Mouse (Mus musculus): Measurements from ENCODE around the gene Immp2l.
A peak's percentile ranks its signal among the peaks of the same experiment; 100 is the strongest.
"Not testable (repeated sequence)": the region's sequence is repeated elsewhere in the genome, so short reads cannot be mapped to it uniquely, and the experiment has no call there.

The Immp2l gene

DNA sequence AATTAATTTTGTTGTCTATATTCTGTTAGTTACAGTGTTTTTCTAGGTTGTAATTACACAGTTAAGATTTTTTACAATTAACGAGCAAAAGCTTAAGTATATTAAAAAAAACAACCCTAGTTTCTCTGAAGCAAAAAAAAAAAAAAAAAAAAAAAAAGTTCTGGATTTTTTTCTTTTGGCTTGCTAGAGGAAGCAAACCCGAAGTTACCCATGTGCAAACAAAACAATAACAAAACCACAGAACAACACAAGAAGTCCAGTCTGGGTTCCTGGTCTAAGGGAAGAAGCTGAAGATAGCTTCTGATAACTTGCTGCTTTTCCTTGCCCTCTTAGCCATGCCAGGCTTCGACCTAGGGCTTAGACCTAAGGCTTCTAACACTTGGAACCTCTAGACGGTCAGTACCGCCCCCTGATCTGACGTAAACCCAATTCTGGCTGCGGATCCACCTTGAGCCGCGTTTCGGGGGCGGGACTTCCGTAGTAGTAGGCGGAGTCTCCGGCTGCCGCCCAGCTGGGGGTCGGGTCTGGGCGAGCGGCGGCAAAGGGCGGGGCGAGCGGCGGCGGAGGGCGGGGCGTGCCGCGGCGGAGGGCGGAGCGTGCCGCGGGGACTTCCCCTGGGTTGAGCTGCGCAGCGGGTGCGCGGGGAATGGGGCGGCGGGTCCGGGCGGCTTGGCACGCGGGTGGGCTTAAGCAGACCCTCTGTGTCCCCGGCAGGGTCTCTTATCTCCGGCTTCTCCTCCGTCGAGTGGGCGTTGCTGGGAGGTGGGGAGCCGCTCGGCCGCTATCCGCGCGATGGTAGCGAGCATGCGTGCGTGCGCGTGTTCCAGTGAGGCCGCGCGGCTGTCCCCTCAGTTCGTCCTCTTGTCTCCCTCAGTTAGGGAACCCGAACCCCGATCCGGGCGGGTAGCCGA lies at the start of gene Immp2l:
Gene Immp2l (plus strand): TSS at position 580 of the 911 bp plus-strand sequence.
- DNase-seq (ENCODE audit: low read depth, low spot score), result peak; percentile 93

DNA sequence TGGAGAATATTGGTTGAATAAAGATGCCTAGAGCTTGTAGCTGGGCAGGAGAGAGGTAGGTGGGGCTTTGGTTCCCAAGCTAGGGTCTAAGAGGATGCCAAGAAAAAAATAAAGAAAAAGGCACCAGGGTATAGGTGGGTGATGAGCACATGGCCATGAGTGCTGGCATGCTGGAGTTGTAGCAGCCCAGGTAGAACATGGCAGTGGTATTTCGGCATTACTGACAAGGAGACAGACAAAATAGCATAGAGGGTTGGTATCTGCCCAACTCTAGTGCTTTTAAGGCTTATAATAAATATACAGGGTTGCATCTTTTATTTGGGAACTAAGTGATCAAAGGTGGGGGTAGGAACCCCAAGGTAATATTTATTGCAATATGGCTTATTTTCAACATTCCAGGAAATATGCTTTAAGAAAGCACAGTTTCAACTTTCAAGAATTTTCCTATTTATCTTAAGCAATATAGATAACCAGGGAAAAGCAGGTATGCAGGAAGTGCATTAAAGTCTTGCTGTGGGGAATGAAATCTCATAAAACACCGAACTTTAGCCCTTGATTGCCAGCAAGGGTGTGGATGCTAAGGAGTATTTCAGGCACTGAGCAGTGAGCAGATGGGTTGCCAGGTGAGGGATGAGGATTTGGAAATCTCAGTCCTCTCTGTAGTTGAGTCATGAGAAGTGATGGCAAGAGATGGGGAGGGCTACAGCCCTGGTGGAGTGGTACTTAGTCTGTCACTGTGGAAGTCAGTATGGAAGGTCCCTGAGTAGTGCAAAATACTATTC lies 45.0 kb upstream of the Immp2l start:
- no peak for DNase-seq (ENCODE audit: low read depth, low spot score)

DNA sequence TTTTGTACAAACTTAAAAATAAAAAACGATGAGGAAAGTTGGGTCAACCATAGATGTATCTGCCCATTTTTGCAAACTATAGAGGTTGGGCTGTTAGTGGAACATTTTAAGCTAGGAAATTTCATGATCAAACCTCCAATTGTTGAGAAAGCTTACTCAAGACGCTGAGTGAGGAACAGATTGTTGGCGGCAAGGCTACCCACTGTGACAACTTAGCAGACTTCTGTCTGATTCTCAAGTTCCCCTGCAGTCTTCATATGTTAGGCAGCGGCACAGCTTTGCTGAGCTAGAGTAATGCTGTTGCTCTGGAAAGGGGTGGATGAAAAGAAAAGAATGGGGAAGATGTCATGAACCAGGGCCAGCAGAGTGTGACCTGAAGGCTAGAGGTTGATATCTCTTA lies 44.2 kb upstream of the Immp2l start:
- DNase-seq (ENCODE audit: low read depth, low spot score), result no peak

DNA sequence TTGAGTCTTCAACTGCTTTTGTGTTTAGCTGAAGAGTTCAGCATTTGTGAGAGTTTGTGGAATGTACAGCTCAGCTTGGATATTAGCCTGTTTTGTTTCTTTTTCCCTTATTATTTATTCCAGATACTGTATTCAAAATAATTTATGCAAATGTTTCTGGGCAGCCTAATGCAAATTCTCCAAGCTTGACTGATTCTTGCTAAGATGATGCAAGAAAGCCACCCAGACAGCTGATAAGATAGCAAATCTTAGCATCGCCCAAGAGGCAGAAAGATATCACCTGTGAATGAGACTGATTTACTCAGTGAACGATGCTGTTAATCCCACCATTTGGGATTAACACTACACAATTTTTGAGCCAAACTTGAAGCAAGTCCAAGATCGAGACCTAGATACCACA lies 43.7 kb upstream of the Immp2l start:
- no peak for DNase-seq (ENCODE audit: low read depth, low spot score)

DNA sequence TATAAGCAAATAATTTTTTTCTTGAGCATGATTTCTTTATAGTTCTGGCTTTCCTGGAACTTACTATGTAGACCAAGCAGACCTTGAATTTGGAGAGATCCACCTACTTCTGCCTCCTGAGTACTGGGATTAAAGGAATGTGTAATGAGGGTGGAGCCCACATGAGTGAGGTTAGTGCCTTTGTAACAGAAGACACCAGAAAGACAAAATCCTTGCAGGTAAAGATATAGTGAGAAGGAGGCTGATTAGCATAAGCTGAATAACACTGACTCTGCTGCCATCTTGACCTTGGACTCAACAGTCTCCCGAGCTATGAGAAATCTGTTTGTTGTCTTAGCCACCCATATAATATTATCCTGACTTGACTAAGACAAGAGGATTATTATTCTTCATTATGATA lies 40.9 kb upstream of the Immp2l start:
- no peak for DNase-seq (ENCODE audit: low read depth, low spot score)

DNA sequence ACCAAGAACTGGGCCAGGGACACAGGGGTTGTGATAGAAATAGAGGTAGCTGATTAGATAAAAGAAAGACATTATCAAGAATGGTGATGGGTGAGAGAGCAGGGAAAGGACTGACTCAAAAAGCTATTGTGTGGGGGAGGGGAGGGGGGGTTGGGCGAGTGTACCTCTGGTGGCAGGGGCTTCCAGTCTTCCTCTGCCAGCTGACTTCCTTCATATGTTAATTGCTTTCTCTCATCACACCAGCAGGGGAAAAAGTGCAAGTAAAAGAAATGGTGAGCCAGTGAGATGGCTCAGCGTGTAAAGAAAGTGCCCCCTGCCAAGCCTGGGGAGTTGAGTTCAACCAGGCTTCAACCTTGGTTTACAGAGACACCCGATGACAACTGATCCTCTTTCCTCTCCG lies 39.2 kb upstream of the Immp2l start:
- DNase-seq (ENCODE audit: low read depth, low spot score), result no peak

DNA sequence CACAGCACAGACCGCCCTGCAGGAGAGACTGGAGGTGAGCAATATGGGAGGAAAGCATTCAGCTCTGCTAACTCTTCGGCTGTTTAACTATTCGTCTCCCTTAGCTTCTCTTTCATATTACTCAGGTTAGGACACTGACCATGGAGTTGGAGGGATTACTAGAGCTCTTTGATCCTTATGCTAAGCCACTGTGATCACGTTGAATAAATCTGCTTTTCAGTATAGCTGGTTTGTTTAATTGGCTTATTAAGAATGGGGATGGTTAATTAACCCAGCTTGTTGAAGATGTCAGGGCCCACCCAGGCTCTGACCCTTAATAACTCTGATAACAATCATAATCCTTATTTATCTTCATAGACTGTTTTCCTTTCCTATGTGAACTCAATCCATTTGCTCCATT lies 38.1 kb upstream of the Immp2l start:
- DNase-seq (ENCODE audit: low read depth, low spot score), result no peak

DNA sequence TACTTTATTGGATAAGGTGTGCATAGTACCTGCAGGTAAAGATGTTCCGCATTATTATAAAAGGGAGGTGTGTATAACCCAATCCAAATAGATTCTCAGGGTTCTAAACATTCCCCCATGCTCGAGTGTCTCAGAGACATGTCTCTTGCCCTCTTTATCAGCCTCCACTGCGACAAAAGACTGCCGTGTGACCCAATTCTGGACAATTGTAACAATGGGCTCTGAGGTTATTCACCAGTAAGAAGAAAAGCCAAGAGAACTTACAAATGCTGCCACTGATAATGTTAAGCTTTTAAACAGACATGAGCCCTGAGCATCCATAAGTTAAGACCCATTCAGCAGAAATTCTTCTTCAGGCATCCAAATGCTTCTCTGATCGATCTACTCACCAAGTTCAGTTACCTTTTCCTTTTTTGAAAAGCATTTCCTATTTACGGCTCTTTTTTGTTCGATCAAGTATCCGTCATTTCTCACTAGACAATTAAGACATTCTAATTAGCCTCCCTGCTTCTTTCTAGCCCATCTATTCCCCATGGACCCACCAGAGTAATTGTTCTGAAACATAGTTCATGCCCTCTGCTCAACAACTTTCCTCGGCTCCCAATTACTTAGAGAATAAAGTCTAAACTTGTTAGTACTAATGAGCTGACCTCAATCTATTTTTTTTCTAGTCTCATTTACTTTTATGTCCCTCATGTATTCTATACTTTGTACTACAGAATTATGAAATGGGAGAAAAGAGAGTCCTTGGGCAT lies 35.4 kb upstream of the Immp2l start:
- DNase-seq (ENCODE audit: low read depth, low spot score), result no peak

DNA sequence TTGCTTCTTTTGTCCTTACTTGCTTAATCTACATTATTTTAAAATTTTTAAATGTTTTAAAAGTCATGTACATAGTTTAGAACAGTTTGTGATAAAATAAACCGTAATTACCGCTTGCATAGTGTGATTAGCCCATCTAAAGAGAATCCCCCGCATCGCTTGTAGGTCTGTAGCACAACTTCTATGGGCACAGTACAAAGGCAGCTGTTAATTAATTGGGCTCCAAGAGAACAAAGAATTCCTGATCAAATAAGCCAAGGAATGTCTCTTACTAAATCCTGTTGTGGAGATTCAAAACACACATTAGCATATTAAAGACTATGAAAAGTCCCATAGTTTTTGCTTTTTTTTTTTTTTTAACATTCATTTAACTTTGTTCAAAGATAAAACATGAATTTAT lies 32.2 kb upstream of the Immp2l start:
- no peak for DNase-seq (ENCODE audit: low read depth, low spot score)

DNA sequence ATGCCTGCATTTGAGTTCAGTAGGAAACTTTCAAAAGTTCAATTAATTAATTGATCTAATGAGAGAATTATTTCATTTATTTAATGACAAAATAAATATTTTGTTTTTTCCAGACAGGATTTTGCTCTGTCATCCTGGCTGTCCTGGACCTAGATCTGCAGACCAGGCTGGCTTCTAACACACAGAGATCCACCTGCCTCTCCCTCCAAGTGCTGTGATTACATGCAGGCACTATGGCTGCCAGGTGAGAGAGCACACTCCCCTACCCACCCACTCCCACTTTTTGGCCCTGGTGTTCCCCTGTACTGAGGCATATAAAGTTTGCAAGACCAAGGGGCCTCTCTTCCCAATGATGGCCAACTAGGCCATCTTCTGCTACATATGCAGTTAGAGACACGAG lies 31.7 kb upstream of the Immp2l start:
- DNase-seq (ENCODE audit: low read depth, low spot score), result not testable (repeated sequence)

DNA sequence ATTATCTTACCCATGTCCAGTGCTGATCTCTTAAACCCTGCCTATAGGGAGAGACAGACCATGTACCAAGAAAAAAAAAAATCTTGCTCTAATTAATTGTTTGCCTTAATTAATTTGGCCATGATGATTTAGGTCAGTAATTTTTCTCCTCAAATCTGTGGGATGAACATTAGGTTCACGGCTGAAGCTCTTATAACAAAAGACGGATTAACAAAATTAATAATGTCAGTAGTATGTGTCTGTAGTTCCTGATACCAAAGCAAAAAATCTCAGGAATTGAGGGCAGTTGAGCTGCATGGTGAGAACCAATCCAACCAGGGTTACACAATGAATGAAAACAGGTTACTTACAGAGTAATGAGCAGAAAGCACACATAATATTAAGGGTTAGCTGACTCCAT lies 29.0 kb upstream of the Immp2l start:
- no peak for DNase-seq (ENCODE audit: low read depth, low spot score)

DNA sequence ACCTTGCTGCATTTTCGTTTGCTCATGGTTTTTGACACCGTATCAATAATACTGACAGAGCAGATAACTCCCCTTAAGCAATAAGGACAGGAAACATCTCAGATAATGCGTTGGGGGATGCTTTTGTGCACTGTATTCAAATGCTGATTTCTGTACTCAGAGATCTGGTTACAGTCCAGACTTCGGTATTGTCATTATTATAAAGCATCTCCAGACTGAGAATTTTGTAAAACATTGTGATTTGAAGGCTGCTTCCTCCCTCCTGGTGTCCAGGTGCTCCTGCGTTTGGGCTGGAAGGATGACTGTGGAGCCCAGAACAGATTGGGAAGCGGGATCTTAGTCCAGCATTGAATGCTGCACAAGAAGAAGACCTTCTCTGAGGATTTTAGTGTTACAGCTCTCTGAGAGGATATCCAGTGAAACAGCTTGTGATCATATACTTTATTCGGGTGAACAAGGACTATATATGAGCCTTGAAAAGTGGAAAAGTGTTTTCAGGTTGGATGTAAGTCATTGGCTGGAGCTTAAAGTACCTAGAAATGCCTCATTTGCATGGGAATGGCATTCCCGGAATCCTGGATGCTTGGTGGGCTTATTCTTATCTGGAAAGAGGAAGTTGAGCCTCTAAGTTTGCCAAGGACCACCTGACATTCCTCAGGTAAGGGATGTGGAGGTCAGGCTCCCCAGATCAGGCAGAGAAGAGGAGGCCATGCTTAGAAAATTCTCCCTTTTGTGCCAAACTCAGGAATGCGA lies 28.1 kb upstream of the Immp2l start:
- DNase-seq (ENCODE audit: low read depth, low spot score), result no peak

DNA sequence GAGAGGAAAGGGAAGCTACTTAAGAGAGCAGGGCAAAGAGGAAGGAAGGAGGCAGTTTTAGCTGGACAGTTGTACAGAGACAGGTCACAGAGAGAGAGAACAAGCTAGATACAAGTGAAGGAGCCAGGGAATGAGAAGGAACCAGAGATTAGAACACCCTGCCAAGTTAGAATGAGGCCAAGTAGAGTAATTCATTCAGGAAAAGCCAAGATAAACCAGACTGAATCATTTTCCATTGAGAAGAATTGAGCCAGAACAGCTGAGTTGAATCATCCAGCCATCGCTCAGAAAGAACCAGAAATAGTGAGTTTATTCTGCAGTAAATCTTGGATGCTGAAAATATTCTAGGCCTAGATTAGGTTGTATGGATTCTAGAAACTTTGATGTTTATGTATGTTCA lies 1.4 kb upstream of the Immp2l start:
- no peak for DNase-seq (ENCODE audit: low read depth, low spot score)

DNA sequence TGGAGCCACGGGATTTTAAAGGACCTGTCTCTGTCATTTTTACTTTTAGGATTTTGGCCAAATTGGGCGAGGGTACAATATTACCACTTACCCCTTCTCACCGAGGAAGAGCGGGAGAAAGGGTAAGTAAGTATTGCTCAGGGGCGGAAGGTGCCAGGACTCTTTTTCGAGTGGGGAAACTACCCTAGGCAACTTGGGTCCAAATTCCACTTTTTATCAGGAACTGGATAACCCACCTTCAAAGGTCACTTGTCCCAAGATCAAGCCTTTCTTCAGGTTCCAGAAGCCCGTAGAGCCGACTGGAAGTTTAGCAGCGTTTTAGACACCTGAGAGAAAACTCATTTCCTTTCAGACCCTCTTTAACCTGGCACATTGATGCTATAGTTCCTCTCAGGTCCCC lies 622 bp downstream of the Immp2l start:
- DNase-seq (ENCODE audit: low read depth, low spot score), result no peak

DNA sequence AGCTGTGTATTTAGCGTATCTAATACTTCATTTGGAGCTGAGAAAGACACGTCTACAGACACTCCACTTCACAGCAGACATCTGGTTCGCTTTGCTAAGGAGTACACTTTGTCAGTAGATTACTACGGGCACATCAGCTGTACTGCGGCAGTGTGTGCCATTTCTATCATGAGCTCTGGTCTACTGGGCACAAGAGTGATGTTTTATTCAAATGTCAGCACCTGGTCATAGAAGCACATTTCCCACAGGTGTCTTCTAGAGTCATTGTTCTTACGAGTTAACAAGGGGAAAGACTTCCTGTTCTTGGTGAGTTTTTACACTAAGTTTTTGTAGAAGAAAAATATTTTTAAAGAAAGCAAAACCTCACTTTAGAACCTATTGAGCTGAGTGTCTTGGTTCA lies 3.6 kb downstream of the Immp2l start:
- no peak for DNase-seq (ENCODE audit: low read depth, low spot score)

DNA sequence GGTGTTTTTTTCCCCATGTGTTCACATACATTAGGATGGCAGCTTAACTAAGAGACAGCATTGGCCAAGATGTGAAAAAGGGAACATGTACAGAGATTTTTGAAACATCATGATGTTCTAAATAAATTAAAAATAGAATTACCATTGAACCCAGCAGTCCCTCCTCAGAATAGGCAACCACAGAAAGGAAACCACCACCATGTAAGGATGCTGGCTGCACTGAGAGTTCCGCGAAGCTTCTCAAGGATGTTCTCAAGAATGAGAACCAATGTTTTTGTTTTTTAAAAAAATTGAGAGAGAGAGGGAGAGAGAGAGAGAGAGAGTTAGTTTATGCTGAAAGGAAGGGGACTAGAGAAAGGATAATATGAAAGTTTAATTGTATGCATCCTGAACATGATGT lies 7.2 kb downstream of the Immp2l start:
- DNase-seq (ENCODE audit: low read depth, low spot score), result no peak

DNA sequence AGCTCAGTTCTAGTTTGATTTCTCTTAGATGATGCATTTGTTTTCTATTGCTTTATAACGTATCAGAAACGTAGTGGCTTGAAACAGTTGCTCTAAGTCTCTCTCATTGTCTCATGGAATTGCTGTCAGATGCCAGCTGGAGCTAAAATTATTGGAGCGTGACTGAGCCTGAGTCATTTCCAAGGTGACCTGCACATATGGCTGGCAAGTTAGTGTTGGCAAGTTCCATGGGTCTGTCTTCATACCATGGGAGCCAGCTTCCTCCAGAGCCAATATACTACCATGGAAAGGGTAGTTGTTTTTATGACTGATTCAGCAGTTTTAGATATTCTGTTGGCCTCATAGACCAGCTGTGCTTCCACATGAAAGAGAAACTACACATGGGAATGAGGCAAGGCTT lies 9.3 kb downstream of the Immp2l start:
- DNase-seq (ENCODE audit: low read depth, low spot score), result no peak

DNA sequence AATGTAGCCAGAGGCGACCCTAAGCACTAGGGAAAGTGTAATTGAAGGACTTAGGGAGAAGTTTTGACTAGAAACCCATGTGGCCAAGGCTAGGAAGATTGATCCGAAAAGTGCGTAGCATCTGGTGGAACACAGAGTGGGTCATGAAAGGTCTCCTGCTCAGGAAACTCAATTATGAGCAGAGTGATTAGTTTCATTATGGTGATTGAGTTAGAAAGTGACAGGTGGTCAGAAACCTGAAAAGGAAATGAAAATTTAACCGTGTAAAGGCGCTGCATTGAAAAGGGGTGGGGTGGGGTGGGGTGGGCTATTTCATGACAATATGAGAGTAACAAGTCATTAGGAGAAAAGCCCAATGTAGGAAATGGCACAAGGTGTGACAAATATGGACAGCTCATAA lies 15.9 kb downstream of the Immp2l start:
- DNase-seq (ENCODE audit: low read depth, low spot score), result no peak

DNA sequence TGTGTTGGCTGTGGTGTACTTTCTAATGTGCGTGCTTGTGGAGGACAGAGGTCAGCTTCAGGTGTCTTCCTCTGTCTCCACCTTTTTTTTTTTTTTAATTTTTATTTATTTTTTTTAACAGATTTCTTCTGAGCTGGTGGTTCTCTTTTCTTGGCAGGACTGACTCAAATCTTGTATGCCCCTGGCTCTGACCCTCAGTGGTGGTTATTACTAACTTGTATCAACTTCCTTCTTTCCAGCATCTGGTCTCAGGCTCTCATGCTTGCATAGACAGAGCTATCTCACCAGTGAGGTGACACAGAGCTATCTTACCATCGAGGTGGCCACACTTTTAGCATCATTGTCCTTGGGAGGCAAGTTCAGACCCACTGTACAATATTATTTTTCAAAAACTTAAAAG lies 17.8 kb downstream of the Immp2l start:
- no peak for DNase-seq (ENCODE audit: low read depth, low spot score)

DNA sequence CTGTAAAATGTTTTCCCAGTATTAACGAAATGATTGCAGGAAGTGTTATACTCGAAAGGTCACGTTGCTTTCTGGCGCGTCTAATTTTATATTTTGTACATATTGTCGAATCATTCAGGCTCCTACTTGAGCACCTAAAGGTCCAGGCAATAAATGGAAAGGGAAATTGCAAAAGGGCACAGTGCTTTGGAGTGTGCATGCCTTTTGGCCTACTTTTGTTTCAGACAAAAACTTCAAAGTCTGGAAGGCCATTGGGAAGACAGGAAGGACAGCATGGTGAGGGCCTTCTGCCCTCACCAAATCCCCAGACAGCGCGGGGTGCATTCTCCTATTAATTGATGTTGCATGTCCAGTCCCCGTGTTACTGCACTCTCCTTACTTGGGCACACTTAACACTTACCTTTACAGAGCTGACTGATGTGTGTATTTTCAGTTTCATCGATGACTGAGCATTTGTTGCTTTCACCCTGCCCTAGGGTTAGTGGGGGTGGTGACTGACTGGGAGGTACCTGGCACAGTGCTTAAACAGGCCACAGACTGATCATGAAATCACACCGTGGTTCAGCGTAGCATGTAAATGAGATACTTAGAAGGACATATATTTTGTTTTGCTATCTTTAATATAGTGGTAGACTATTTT lies 20.7 kb downstream of the Immp2l start:
- no peak for DNase-seq (ENCODE audit: low read depth, low spot score)

Measured in retina, adult 2 months (tissue).